Mouse (Mus musculus): ENCODE data around the gene Mcpt9.
"Not testable (repeated sequence)": the region's sequence is repeated elsewhere in the genome, so short reads cannot be mapped to it uniquely, and the experiment has no call there.

The Mcpt9 gene

GRCm38 (mm10) chr14:56030395-56030794 is at the start of gene Mcpt9:
TSS of gene Mcpt9 (minus strand) at chr14:56030495.
- DNase-seq = not testable (repeated sequence)

GRCm38 (mm10) chr14:56062213-56062612 is 31.9 kb upstream of the Mcpt9 start, which contains the start of gene Mcpt4:
TSS of gene Mcpt4 (minus strand) at chr14:56062313.
- not testable (repeated sequence) for DNase-seq

GRCm38 (mm10) chr14:56057722-56058121 is 27.4 kb upstream of the Mcpt9 start:
- DNase-seq = no peak

DNA sequence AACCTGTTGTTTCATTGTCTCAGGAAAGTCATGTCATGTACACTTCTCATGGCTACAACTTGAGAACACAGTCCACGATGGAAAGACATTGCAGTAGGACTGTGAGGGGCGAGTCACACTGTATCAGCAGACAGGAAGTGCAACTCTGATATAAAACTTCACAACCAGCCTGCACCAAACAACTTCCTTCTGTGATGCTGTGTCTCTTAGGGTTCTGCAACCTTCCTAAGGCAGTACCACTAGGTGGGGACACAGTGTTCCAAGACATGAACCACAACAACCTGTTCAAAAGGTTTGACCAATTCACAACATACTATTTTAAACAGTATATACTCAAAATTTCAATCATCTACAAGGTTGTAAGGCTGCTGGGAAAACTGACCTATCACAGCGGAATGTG is 25.1 kb upstream of the Mcpt9 start:
- DNase-seq = no peak

- DNase-seq = not testable (repeated sequence)
Measured at GRCm38 (mm10) chr14:56041792-56042191, 11.5 kb upstream of the Mcpt9 start, which contains the start of gene Mcpt2. TSS of gene Mcpt2 (plus strand) at chr14:56042041.

GRCm38 (mm10) chr14:56034433-56034832 is 4.1 kb upstream of the Mcpt9 start:
- no peak for DNase-seq

DNA sequence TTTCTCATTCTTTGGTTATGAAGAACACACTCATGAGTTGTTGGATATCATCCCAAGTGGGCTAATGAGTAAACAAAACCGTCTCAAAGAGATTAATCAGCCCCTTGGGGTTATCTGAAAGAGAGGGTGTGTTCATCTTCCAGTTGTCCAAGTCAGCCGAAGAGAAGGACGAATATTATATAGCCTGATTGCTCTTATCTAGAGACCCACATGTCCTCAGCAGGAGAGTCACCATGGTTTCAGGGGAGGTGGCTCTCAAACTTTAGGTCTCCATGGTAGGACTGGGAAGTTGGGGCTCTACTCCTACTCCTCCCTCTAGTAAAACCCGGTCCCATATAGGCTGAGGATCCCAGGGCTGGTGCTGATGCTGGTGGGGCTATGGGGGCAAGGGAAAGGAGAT is 9.0 kb downstream of the Mcpt9 start:
- DNase-seq = not testable (repeated sequence)

DNA sequence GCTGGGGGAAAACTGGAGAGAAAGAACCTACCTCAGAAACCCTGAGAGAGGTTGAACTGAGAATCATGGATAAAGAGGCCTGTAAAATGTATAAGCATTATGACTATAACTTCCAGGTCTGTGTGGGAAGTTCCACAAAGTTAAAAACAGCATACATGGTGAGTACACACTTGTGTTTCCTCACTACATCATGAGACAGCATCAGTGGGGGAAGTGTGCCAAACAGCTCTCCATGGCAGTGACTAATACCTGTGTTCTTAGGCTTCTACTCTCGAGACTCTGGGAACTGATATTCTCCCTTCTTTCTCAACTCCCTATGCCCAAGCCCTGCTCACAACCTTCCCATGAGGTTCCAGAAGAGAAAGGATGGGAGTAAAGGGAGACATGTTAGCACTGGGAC is 10.8 kb downstream of the Mcpt9 start:
- DNase-seq = no peak

- DNase-seq = not testable (repeated sequence)
Measured at GRCm38 (mm10) chr14:56017671-56018070, 12.6 kb downstream of the Mcpt9 start, which contains the start of gene Mcpt1. TSS of gene Mcpt1 (plus strand) at chr14:56017971.

DNA sequence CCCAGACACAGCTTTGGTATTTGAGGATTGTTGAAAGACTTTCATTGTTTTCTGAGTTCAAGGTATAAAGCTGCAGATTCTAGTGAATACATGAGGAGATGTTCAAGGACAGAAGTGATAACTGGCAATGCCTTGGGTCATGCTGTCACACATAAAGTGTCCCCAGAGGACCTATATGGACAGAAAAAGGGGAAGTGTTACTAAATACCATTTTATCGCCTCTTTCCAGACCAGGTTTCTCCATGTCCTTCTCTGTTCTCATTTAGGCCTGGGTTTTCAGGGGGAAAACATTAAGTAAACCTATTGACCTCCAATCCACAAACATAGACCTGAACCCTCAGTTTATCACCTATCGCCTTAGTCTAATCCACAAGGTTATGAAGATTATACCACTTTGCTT is 16.4 kb downstream of the Mcpt9 start:
- no peak for DNase-seq

GRCm38 (mm10) chr14:56013147-56013546 is 17.1 kb downstream of the Mcpt9 start:
- no peak for DNase-seq

- DNase-seq = not testable (repeated sequence)
Measured at GRCm38 (mm10) chr14:55987464-55987863, 42.8 kb downstream of the Mcpt9 start.
